Mouse (Mus musculus) cerebellum, postnatal 10 days (tissue): ENCODE measurements around the gene Farp1.
A peak's percentile ranks its signal among the peaks of the same experiment; 100 is the strongest.

ENCODE experiments used
- DNase-seq, 2 experiments: peaks; one replicate each; pipeline ENCODE4 v3.0.0; 2021; ENCODE audit warnings: mixed read lengths in 2 of 2

Gene Farp1

DNA sequence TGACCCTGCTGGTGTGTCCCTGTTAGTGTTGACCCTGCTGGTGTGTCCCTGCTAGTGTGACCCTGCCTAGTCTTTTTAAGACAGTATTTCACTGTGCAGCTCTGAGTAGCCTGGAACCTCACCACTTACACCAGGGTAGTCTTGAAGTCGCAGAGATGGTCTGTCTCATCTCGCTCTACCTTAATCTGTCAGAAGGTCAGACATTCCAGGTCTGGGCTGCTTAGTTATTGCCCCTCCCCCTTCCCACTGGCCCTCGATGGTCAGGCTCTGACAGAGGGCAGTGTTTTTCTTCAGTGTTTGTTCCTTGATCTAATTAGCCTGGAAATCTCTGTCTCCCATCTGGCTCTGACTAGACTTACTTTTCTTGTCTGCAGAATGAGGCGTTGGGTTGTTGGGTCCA is 71.9 kb downstream of the Farp1 start:
- DNase-seq: no peak

DNA sequence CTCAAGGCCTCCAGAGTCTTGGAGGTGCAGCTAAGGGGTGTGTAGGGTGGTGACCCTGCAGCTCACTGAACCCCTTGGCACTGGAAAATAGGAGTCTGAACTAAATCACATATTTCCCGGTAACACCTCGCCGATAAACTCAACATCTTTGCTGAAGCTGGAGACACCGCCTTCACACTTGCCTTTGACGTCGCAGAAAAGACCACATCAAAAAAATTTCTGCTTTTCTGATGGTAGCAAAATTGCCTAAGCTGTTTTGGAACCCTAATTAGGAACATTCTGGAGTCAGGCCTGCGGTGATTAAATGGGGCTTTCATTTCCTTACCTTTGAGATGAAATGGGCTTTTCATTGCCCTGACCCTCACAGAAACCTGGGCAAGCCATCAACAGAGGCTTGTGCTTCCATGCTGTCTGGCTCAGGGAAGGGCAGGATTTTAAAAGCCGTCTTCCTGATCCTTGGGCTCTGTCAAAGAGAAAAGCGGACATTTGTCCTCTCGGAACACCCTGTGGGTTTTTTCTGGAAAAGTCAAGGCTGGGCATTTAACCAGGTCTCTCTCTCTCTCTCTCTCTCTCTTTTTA is 72.8 kb downstream of the Farp1 start:
- no peak for DNase-seq

DNA sequence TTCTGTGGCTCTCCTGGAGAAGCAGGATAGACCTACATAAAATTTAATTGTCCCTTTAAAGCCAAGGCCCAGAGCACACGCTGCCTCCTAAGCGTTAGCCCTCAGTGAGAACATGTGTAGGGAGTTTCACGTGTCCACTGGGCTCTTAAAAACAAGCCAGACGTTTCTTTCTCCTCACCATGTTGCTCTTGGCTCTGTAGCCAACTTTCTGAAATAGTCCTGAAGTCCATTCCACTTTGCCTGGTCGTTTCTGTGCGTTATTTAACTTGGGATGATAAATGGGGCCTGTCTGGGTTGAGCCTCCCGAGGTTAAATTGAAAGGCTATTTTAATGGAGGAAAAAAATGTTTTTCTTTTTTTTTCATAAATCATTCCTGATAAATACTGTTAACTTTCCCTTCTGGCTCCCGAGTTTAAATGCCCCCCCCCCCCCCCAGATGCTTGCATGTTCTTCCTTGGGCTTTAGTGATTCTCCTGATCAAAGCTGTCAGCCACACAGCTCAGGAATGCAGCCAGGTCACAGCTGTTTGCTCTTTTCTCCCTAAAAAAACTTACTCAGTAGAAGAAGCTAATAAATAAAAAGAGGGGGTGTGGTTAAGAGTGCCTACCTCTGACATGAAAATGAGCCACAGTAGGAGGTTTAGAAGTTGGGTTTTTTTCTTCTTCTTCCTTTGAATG is 73.6 kb downstream of the Farp1 start:
- no peak for DNase-seq

DNA sequence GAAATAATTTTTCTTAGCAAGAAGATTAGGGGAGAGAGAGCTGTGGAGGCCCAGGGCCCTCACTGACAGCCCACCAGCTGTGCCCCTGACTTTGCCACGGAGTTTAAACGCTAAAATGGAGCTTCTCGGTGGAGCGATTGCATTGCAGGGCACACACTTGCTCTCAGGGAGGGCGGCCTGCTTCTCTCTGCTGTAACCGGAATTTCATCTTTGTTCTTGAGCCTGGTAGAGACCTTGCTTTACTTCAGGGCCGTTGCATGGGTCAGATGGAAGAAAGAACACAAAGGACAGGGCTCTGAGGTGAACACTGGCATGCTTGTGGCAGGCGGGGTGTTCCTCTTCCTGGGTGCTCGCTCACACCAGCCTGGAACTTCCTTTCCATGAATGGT is 74.1 kb downstream of the Farp1 start:
- no peak for DNase-seq

DNA sequence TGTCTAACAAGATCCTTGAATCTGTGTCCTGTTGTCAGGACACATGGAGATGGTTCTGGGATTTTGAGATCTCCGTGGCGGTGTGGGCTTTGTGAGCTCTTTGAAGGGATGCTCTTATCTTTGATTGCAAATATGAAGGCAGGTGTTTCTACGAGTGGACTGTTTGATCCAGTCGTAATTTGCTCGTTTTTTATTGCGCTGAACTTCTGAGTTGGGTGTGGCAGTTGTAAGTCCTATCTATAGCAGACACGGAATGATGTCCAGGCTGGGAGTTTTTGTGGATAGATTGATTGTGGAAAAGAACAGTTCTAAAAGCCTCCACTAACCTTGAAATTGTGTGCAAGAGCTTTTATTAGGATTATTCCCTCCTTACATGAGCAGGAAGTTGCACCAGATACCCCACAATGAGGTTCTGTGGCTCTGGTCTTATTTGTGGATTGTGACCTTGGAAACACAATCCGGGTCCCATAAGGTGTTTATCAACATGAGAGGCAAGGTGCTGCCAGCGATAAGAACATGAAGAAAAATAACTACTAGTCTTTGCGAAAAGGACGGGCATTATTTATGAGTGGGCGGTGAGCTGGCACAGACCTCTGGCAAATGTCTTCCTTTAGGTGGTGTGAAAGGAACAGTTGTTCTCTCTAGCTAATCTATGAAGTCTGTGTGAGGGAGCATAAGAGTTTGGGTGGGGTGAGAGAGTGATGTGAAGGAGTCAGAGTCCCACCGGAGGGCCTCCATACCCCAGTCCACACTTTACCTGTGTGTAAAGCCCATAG is 75.7 kb downstream of the Farp1 start:
- no peak for DNase-seq

DNA sequence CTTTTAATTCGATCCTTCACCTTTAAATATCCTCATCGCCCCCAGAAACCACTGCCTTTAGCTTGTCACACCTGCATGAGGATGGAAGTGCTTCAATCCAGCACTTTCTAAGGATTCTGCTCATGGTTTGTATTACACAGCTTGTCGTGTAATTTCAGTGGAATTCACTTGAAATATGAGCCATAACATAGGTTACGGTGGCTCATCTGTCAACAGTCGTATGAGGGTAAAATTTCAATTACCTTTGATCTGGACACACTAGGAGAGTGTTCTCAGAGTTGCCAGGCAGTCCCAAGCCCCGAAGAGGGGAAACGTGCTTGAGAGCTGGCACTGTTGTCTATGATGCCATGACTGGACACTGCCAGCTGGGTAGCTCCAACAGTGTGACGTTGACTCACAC is 77.1 kb downstream of the Farp1 start:
- peak in 1 of 2 experiments; percentile 26 for DNase-seq

DNA sequence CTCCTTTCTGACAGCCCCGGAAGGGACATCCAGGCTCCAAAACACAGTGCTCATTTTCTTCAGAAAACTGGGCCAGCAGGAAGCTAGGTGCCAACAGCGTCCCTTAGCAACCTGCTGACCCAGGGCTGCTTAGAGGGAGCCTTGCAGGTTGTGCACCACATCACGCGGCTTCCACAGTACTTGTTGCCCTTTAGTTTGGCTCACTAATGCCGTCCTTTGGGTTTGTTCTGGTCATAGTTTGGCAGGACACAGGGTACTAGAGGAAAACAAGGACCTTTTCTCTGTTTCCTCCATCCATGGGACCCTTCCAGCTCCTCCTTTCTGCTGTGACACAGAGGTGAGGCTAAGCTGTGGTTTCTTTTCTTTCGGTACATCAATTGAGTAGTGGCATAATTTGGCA is 78.8 kb downstream of the Farp1 start:
- peak in 1 of 2 experiments; percentile 34 for DNase-seq

DNA sequence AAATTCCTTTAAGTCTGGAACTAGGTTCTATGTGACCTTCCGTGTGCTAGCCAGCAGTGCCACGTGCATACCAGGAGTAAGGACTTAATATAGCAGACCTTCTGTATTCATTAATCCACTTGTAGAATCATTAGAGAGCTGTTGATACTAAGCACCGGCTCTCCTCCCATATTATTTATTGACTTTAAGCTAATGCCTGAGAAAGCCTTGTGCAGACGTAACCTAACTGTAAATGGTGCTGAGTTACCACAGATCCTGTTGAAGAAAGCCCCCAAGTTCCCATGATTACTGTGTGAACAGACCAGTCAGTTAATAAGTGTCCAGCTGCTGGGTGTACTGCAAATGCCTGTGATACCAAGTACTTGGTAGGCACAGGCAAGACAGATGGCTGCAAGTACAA is 81.7 kb downstream of the Farp1 start:
- DNase-seq: no peak

DNA sequence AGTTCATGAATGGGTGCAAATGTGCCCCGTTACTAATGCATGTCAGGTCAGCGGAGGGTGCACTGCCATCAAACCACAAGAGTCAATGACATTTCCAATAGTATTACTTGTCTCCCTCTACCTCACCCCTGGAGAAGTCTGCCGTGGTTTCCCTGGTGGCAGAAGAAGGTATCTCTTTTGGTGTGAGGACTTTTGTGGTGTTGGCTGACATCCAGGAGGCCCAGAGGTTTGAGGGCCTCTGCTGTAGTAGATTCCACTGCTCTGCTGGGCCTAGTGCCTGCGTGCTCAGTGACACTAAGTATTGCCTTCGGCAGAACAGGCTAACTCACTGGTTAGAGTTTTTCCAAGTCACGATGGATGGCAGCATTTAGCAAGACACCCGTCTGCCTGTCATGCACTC is 83.9 kb downstream of the Farp1 start:
- peak in 1 of 2 experiments; percentile 20 for DNase-seq

DNA sequence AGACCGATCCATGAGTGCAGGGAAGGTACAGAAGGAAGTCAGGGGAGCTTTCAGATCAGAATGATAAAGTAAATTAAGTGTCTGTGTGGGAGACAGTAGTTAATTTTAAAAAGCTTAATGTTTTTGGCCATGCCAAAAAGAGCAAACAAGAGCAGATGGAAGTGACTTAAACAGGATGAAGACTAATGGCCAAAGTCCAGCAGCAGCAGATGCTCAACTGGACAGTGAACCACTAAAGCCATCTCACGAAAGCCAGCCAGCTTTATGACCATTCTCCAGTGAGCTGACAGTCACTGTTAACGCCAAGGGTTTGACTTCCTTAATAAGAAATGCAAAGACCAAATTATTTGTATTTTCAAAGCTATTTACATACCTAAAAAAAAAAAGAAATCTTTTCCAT is 86.7 kb downstream of the Farp1 start:
- DNase-seq: peak; percentile 68 to 80

DNA sequence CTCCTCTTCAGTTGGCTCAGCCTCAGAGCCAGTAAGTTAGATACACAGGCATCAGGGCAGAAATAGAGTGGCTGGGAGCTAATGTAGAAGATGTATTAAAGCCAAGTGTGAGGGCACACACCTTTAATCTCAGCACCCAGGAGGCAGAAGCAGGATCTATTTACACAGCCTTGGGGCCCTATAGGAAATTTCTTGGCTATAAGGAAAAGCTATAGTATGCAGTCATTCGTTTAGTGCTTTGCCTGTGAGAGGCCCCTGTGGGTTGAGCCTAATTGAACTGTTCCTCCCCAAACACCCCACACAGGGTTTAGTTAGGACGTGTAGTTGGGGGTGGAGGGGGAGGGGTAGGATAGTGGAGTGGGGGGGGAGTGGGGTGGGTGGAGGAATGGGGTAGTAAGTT is 87.9 kb downstream of the Farp1 start:
- DNase-seq: no peak

DNA sequence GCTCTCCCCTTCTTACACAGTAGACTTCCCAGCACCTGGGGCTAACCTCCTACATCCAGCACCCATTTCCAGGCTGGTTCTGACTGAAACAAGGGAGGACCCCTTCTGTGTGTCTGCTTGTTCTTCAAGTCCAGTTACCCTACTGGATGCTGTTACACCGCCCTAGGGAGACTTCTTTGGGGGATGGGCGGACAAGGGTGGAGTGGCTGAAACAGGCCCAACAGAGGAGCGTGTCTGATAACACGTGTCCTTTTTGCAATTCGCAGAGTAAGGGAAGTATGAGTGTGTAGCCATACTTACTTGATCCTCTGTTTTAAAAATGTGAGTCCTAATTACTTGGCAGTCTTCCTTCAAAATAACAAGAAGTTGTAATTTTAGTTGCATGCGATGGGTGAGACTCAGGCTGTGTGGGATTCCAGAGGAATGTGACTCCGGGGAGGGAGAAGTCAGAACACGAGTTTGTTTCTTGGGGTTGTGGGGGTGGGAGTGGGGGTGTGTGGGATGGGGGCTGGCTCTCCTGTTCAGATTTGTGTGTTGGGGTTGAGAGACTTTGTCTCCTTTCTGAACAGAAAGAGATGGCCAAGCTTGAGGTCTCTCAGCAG is 89.5 kb downstream of the Farp1 start:
- no peak for DNase-seq

DNA sequence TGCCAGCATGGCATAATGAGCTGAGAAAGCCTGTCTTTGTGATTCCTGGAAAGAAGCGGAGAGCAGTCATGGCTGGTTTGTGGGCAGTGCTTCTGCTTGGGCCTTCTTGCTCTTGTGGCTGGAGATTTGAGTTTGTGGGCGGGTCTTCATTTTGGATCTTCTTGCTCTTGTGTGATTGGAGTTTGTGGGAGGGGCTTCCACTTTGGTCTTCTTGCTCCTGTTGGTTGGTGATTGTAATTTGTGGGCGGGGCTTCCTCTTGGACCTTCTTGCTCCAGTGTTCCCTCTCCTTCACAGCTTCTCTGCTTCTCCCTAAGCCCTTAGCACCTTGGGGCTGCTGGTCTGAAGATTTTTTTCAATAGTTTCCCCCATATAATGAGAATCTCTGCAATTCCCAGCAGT is 90.7 kb downstream of the Farp1 start:
- no peak for DNase-seq

DNA sequence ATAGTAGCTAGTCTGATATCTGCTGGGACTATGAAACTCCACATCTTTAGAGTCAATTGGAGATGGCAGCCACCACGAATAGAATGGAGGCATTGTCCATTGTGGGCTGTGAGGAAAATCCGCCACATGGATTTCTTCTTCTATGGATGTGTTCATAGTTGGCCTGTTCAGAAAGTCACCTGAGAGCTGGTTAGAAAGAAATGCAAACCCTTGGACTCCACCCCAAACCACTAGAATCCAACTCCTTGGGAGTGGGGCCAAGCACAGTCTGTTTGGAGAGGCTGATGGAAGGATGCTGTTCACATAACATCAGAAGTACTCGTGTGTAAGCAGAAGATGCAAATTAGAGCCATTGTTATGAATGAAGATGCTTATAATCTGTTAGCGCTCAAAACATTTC is 91.3 kb downstream of the Farp1 start:
- no peak for DNase-seq

DNA sequence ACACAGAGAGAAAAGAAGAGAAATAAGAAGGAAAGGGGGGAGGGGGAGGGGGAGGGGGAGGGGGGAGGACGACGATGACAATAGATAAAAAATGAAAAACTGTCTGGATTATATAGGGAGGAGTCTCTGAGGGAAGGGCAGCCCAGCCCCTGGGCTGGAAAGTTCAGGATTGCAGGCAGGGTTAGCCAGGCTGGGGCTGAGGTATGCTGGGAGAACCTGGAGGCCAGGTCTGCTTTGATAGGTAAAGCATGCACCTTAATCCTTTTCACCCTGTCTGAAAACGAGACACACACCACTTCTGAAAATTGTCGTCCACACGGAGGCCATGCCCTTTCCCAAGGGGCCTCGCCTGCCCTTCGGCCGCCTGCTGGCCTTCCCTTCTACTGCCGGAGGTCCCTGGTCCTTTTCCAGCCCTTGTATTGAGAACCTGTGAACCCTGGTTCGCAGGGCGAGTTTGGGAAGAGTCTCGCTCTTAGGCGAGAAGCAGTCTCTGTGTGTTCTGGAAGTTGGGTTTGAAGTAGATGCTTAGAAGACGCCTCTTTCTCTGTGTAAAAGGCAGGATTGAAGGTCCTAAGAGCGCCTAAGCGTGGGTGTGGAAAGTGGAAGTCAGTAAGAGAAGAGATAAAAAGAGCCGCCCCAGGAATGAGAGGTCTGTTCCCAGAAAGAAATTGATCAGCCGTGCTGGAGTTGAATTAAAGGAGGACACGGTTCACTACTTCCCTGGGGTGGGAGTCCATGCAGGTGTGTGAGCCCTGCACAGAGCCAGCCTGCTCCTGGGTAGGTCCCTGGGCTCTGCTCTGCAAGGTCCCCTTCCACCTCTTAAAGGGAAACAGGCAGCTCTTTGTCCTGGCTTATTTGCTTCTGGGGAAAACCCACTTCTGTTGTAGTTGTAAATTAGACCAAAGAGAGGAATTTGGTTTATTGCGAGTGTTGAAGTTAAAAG is 94.1 kb downstream of the Farp1 start:
- DNase-seq: no peak

DNA sequence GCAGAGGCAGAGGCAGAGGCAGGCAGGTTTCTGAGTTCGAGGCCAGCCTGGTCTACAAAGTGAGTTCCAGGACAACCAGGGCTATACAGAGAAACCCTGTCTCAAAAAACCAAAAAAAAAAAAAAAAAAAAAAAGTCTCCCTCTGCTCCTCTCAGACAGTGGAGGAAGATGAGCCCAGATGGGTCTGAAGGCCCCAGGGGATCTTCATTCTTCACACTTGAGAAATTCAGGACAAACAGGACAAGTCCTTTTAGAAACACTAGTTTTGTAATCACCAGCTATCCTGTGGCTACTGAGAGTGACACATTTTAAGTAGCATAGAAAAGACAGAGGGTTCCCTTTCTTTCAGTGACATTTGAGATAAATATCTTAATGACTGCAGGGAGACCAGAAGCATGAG is 95.4 kb downstream of the Farp1 start:
- peak in 1 of 2 experiments; percentile 35 for DNase-seq

DNA sequence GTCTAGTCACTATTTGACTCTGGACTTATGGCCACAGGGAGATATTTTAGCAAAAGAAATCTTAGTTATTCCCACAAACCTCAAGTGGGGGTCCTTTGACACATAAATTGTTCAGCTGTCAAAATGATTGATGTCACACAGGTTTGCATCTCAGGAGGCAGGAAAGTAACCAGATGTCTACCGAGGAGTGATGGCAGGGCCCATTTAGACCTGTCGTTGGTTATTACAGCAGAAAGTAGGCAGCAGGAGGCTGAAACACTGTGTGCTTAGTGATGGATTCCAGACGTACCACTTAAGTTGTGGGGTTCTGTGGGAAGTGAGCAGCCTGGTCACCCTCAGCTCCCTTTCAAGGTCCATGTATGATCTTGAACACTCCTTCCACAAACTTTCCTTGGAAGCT is 99.4 kb downstream of the Farp1 start:
- no peak for DNase-seq

DNA sequence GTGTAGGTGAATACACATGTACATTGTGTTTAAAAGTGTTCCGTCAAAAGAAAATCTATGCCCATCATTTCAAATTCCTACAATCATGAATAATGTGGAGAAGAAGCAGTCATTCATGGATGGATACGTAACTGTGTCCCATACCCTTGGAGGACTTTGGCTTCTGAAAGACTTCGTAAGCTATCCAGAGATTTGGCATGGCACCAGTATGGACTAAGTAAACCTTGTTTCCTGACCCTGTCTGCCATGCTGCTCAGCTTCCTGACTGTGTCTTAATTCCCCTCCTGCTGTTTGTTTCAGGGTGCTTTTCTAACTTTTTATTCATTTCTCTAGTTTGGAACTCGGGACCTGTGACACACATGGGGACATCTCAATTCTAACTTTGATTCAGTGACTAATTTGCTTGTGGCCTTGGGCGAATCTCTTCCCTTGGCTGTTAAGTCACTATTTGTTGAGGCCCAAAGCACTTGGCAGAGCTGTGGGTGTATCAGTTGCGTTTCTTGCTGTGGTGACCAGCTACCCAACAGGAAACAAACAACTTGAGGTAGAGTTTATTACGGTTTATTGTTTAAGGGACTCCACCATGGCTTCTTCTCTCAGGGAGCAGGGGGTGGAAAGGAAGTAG is 108.9 kb downstream of the Farp1 start:
- DNase-seq: no peak

DNA sequence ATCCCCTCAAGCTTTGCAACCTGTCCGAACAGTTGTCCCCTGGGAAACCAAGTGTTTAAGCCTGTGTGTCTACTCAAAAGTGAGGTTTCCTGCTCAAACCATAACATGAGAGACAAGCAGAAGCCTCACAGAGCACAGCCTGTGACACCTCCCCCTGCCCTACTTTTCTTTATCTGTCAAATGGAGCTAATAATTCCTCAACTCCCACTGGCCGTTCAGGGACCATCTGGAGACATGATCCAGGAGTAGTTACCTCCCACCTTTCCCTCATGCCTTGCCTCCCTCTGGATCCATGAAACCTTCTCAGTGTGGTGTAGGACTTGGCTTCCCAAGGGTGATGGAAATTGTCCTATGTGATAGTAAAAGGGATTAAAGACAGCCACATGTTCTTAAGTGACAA is 109.5 kb downstream of the Farp1 start:
- peak in 1 of 2 experiments; percentile 17 for DNase-seq

DNA sequence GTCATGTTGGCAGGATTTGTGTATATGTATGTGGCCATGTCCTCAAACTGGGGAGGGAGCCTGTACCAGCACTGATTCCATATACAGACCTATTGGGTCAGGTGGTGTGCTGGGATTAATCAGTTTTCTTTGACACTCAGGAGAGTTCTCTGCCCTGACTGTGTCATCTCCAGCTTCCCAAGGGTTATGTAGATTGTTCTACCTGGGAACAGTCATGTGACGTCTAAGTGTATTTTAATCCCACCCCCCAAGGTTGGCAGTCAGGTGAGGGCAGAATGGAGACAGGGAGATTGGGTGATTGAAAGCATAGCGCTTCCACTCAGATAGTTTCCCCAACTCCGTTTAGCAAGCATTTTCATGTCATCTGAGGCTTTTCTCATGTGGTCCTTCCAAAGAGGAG is 110.3 kb downstream of the Farp1 start:
- no peak for DNase-seq

DNA sequence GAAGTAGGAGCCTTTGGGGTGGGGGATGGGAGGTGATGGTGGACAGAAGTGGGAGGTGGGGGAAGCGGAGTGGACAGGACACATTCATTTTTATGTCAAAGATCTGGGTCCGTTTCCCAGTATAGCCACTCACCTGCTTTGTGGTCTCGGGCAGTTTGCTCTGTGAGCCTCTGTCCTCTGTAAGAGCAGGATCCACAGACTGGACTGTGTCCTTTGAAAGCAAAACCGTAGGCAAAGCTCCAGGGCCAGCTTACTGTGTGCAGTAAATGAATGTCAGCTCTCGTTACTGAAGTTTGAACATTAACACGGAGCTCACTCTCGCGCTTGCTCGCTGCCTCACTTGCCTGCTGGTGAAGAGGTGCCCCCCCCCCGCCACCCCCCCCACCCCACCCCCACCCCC is 110.7 kb downstream of the Farp1 start:
- peak in 1 of 2 experiments; percentile 38 for DNase-seq

DNA sequence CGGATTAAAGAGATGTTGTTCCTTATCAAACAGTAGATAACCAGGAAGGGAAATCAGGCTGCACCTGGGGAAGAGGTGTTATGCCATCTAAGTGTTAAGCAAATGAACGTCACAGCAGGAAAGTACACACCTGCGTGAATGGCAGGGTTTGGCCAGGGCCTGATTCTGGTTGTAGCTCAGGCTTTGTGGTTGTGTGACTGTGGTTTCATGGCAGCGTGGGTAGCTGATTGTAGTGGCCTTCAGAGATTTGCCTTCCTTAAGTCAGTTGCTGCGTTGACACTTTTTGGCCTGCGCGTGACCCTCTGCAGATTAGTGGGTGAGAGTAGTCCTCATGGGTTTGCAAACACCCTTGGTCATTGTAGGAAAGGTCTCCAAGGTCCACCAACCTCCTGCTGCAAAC is 111.2 kb downstream of the Farp1 start:
- DNase-seq: no peak
